Mouse (Mus musculus) embryo, embryonic 11.5 days (tissue): Measurements from ENCODE around the gene 2410131K14Rik.

Experiments used
- DNase-seq: peaks from one replicate; pipeline ENCODE4 v3.0.0-alpha.2; 2012; ENCODE audit warnings: low read depth, low spot score

2410131K14Rik gene

GRCm38 (mm10) chr5:118311251-118311650 is 66.2 kb downstream of the 2410131K14Rik start:
- DNase-seq = no peak

DNA sequence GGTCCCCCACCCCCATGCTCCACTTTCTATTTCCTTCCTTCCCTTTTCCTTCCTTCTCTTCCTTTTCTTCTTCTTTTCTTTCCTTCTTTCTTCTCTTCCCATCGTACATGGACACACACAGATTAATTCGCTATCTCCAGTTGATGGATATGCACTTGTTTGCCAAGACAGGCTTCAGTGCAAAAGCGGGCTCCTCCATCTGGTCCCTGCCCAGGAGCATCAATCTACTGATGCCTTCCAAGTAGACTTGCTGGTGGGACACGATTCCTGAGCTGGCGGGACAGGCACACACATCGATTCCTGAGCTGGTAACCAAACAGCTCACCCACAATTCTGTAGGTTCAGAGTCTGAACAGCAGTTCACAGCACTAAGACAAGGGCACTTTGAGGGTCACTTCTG is 68.7 kb downstream of the 2410131K14Rik start:
- no peak for DNase-seq
